Mouse (Mus musculus) hindbrain, embryonic 10.5 days (tissue): ENCODE measurements around the gene Nudt7. TPM values are rescaled to one million over a fixed set of nuclear protein-coding genes. Genes with fewer than 3 reads are reported as not detected.

Source experiments
- DNase-seq: peaks from one replicate; pipeline ENCODE4 v3.0.0-alpha.2; 2017; ENCODE audit warnings: low spot score
- H3K27ac ChIP-seq: fragments of 300-500 bp; sonication (generic); 2 replicates; pipeline ENCODE4 v1.5.1; 2016; ENCODE audit warnings: mild to moderate bottlenecking, moderate library complexity
- H3K27me3 ChIP-seq: fragments of 300-500 bp; sonication (generic); 2 replicates; pipeline ENCODE4 v1.6.1; 2016; ENCODE audit warnings: mild to moderate bottlenecking; ENCODE audit not compliant: poor library complexity, insufficient read depth, severe bottlenecking
- H3K36me3 ChIP-seq: fragments of 300-500 bp; sonication (generic); 2 replicates; pipeline ENCODE4 v1.6.1; 2016; ENCODE audit warnings: mild to moderate bottlenecking, moderate library complexity
- H3K4me1 ChIP-seq: fragments of 300-500 bp; sonication (generic); replicated peaks from 2 replicates; pipeline ENCODE4 v1.6.1; 2016; ENCODE audit warnings: mild to moderate bottlenecking
- H3K4me3 ChIP-seq: fragments of 300-500 bp; sonication (generic); 2 replicates; pipeline ENCODE4 v1.5.1; 2016; ENCODE audit warnings: mild to moderate bottlenecking, moderate library complexity
- H3K9me3 ChIP-seq: fragments of 300-500 bp; sonication (generic); 2 replicates; pipeline ENCODE4 v1.6.1; 2016; ENCODE audit warnings: mild to moderate bottlenecking, moderate library complexity
- WGBS: fragments of 180-500 bp; shearing (Covaris S2); methylation state at CpG from one replicate; pipeline ENCODE4 v1.1.7; 2016; 5-methylcytosine and 5-hydroxymethylcytosine counted together
- polyA plus RNA-seq: library from polyadenylated mRNA; unstranded; fragments of >200 nt; fragmentation: Nextera tagmentation; extraction: Ambion mirVana; gene quantifications from 2 replicates; pipeline ENCODE4 v1.2.1, GENCODE M21; 2016

Nudt7 gene
- polyA plus RNA-seq, 1 experiment from 2014 or later, result 13.2 TPM

DNA sequence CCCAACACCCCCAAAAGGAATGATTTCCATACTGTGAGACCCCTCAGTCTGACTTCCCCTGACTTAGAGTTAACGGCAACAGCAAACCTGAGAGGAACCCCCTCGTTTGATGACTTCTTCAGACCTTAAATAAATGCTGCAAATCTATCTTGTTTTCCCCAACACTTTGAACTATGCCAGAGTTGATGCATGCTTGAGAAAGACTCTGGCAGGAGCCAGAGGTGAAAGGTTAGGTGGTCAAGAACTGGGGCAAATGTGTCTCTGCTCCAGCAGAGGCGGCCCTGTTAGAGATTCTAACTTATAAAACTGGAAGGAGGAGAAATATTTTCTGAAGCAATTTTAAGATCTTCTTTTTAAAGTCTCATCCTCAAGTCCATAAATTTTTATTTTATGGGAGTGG, 26.3 kb downstream of the Nudt7 start:
- Histone ChIP-seq H3K27ac (no peak overlapping the region), H3K4me1 (no peaks in the 10 kb centered on the region), H3K9me3 (no peaks in the 10 kb centered on the region), H3K4me3 (no peak overlapping the region), H3K36me3 (no peaks in the 10 kb centered on the region), H3K27me3 (no peaks in the 10 kb centered on the region)
- WGBS, result 83% methylated on average over 3 of the region's 3 CpGs
- no peak for DNase-seq

DNA sequence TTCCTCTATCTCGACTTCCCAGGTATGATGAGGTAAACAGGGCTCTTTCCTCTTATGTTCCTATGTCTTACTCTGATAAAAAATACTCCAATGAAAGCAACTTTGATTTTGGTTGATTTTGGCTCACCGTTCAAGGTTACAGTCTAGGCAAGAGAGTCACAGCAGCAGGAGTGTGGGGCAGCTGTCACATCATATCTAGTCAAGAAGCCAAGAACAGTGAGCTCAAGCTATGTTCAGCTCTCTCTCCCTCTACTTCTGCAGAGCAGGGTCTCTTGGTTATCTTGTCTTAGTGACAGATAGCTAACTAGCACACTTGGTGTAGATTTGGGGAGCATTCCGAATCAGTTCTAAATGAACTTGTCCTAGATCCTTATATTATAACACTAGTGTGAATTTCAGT, 30.5 kb downstream of the Nudt7 start:
- no peaks in the 10 kb centered on the region for H3K9me3 ChIP-seq
- no peaks in the 10 kb centered on the region for H3K36me3 ChIP-seq
- H3K27me3 ChIP-seq, result no peaks in the 10 kb centered on the region
- no peak overlapping the region for H3K4me3 ChIP-seq
- H3K4me1 ChIP-seq, result no peaks in the 10 kb centered on the region
- H3K27ac ChIP-seq, result no peak overlapping the region
- 89% methylated on average over 3 of the region's 3 CpGs for WGBS
- DNase-seq, result no peak

DNA sequence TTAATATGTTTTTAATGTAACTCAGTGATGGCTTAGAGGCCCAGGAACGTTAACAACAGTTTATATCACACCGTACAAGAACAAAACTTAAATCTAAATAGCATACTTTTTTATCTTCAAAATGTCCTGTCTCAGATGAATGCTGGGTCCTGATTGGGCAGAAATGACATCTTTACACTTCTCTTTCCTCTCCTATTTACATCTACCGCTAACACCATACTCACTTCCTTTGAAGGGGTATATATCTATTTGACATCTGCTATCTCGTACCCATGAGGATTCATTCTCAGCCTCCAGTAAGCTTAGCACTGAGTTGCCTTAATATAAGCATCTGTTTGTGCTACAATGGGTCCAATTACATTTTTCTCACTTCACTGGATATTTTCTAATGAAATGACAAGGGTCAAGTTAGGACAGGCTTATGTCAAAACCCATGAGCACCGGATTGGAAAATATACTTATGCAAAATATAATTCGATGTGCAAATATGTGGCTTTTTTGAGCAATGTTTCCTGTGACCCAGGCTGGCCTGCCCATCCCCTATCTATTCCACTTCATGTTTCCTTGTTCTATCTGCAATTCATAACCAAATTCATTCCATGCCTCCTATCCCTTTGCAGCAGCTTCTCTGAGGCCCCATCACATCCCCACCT, 31.2 kb downstream of the Nudt7 start:
- Histone ChIP-seq H3K27ac (no peak overlapping the region), H3K4me3 (no peak overlapping the region), H3K27me3 (no peaks in the 10 kb centered on the region), H3K36me3 (no peaks in the 10 kb centered on the region), H3K4me1 (no peaks in the 10 kb centered on the region), H3K9me3 (no peaks in the 10 kb centered on the region)
- DNase-seq, result no peak
- WGBS, result 88% methylated on average over 6 of the region's 6 CpGs

DNA sequence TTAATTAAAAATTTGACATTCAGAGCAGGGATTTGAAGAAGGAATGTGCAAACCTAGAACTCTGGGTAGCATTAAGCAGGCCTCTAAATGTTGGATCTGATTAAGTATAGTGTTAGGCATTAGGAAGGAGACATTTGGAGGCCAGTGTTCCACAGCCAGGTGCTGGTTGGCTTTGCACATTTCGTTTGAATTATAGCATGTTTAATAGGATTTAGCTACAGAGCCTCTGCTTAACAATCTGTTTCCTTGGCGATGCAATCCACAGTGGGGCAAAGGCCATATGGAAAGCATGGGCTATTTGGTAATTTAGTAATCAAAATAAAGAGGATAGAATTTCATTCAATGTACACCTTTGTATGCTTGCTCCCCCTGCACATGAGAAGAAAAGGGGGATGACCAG, 32.4 kb downstream of the Nudt7 start:
- no peak for DNase-seq
- H3K36me3 ChIP-seq, result no peaks in the 10 kb centered on the region
- H3K4me3 ChIP-seq, result no peak overlapping the region
- H3K27ac ChIP-seq, result no peak overlapping the region
- WGBS, result 70% methylated on average over 2 of the region's 2 CpGs
- H3K4me1 ChIP-seq, result no peaks in the 10 kb centered on the region
- no peaks in the 10 kb centered on the region for H3K9me3 ChIP-seq
- H3K27me3 ChIP-seq, result no peaks in the 10 kb centered on the region

DNA sequence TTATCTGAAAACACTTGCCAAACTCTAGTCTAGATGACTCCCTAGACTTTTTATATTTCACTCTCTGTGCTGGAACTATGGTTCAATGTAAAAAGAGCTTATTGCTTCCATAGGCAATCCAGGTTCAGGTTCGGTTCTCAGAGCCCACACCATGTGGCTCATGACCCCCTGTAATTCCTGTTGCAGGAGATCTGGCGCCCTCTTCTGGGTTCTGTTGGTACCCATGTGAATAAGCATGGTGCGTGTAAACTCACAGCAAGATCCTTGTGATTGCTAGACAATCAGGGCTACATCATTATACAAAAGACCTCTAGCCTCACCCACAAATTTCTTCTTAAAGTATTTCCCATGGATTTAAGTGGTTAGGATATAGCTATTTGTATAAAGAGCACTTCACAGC, 43.4 kb downstream of the Nudt7 start:
- DNase-seq, result no peak
- Histone ChIP-seq H3K9me3 (no peaks in the 10 kb centered on the region), H3K4me3 (no peak overlapping the region), H3K4me1 (no peaks in the 10 kb centered on the region), H3K27me3 (no peaks in the 10 kb centered on the region), H3K27ac (no peak overlapping the region), H3K36me3 (no peaks in the 10 kb centered on the region)
- 67% methylated on average over 3 of the region's 3 CpGs for WGBS

DNA sequence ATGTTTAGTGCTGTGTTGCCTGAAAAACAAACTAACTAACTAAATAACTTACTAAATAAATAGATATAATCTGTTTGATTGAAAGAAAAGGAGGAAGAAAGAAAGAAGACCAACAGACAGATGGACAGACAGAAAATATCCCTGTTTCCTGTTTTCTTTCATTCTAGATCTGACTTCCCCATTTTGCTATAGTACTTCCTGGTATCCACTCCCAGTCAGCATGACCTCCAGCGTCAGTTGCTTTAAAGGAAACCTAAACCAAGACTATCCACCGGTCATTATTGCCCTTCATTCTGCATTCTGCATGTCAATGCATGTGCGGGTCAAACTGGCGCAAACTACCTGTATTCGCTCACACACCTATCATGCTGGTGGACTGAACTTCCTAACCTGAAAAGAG, 60.0 kb downstream of the Nudt7 start:
- no peaks in the 10 kb centered on the region for H3K27me3 ChIP-seq
- no peak overlapping the region for H3K4me3 ChIP-seq
- H3K9me3 ChIP-seq, result no peaks in the 10 kb centered on the region
- no peak overlapping the region for H3K27ac ChIP-seq
- H3K4me1 ChIP-seq, result no peaks in the 10 kb centered on the region
- 90% methylated on average over 5 of the region's 5 CpGs for WGBS
- H3K36me3 ChIP-seq, result no peaks in the 10 kb centered on the region
- DNase-seq, result no peak

DNA sequence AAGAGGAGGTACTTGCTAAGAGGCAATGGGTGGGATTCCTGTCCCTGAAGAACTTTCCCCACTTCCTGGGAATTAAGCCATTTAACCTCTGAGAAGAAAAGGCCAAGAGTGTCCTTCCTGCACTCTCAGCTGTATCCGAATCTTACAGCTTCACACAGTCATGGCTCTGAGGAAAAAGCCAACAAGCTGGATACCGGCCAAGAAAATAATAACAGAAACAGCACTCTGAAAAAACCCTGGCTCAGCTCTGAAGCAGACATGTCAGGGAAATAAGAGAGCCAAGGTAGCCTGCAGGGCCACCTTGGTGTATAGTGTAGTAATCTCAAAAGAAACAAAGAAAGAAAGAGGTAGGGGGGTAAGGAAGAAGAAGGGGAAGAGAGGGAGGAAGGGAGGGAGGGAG, 65.6 kb downstream of the Nudt7 start:
- Histone ChIP-seq H3K4me1 (no peaks in the 10 kb centered on the region), H3K9me3 (no peaks in the 10 kb centered on the region), H3K27me3 (peaks cover 6% of the 10 kb centered on the region), H3K4me3 (no peak overlapping the region), H3K36me3 (no peaks in the 10 kb centered on the region), H3K27ac (no peak overlapping the region)
- 71% methylated on average over 2 of the region's 2 CpGs for WGBS
- no peak for DNase-seq

Other genes with a start within 250 kb of the Nudt7 start
- 10.9 and 11.9 TPM in 2 replicates for gene Vat1l, start 72.1 kb downstream of the Nudt7 start, polyA plus RNA-seq